Mouse (Mus musculus): ENCODE results near the gene Lig4. TPM values are rescaled to one million over a fixed set of nuclear protein-coding genes. Genes with fewer than 3 reads are reported as not detected.

Lig4 gene
- polyA plus RNA-seq (2012; rRNA removed): 0.94 and 1.2 TPM in 2 replicates

DNA sequence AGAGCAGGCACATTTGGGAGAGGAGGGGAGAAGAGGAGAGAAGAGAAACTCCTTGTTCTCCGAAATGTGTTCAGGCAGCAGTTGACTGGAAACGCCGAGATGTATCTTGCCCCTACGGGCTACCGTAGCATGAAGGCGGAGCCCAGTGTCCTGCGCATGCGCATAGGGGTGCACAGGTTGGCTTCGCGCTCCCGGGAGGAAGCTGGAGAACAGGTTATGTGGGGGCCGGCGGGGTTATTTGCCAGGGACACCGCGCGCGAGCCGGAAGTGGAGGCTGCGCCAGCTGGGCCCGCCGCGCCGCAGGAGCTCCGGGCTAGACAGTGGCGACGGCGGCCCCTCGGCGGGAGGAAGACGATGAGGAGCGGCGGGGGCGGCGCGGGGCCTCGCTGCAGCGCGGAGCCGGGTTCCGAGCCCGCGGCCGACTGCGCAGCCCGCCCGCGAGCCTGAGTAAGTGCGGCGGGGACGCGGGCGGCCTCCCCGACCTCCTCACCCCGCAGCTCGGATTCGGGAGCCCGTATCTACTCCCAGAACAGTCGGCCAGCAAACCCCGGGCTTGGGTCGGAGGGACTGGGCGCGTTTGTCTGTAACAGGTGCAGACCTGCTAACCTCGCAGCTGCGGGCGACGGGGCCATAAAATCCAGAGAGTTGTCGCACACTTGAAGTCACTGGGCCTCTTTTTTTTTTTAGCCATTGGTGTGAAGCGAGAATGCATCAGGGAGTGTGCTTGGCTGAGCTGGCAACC is at the start of gene Lig4, which contains the start of gene Abhd13:
Gene Lig4 (minus strand): TSS at position 114 of the 742 bp plus-strand sequence.
Gene Abhd13 (plus strand): TSS at position 135 of the 742 bp plus-strand sequence.

DNA sequence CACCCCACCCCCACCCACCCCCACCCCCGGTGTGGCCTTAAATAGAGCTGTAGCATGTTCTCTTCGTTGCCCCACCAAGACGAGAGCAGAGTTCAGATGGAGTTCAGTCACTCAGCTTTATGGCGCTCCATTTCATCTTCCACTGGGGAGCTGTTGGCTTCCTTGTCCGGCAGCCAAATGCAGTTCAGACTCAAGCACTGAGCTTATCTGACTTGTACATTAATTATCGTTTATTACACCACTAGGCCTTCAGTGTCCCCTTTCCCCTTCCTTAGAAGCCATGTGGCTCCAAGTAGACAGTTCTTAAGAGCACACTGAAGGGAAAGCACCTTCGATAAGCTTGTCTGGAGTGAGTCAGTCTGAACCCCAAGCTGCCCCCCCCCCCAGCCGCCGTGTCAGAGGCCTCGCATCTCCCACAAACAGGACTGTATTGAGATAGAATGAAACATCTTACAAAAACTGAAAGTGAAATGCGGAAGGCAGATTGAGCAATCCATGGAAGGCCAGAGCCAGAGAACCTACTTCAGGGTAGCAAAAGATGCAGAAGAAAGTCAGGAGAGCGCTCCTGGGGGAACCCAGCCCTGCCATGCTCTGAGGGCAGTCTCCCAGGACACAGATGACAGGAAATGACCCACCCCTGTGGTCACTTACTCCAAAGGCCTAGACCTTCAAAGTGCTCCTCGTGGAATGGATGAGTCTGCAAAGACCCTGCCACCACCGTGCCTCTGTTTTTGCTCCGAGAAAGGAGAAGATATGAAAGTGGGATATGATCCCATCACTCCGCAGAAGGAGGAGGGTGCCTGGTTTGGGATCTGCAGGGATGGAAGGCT is 28.9 kb upstream of the Lig4 start, which contains the start of gene Tnfsf13b:
Gene Tnfsf13b (plus strand): TSS at position 312 of the 830 bp plus-strand sequence.

Other genes with a start within 250 kb of the Lig4 start
- gene Fam155a, start 206.5 kb downstream of the Lig4 start, polyA plus RNA-seq (2012; rRNA removed): 0.16 and 0.19 TPM in 2 replicates
- gene Gm10217, start 113.4 kb downstream of the Lig4 start, polyA plus RNA-seq (2012; rRNA removed): not detected in 2 replicates
- gene Abhd13, start within 50 bp of the Lig4 start, polyA plus RNA-seq (2012; rRNA removed): 3.6 and 3.8 TPM in 2 replicates
- 0.93 and 1.0 TPM in 2 replicates for gene Tnfsf13b, start 28.8 kb upstream of the Lig4 start, polyA plus RNA-seq (2012; rRNA removed)
- 0.07 and 0.12 TPM in 2 replicates for gene Myo16, start 176.2 kb upstream of the Lig4 start, polyA plus RNA-seq (2012; rRNA removed)

Measured in liver, embryonic 18 days (tissue).